Mouse (Mus musculus) adrenal gland, postnatal 14 days (tissue): ENCODE measurements at regions not wholly inside any gene's neighbourhood (a gene's known extent, or its start where the extent isn't known, plus 50 kb on each side); places are given as distances from the start of the nearest gene placed in this dataset.

Experiments
- DNase-seq: peaks from one replicate; pipeline ENCODE4 v3.0.0; 2021; ENCODE audit warnings: mixed read lengths

DNA sequence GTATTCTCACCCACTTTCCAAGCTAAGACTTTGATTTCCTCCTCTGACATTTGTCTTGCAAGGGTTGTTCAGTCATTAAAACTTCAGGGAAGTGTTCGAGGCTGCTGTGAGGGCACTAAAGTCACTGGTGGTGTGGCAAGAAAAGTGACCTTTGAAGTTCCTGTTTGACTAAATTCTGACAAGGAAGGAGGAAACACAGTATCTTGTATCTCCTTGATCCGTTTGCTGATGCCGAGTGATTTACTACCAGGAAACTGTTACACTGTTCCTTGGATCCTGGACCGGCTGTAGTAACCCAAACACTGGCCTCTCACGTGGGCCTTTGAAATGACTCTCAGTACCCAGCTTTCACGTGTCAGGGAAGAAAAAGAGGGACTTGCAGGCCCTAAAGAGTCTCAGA, 53.5 kb upstream of the Ralgapa2 start:
- DNase-seq: no peak

DNA sequence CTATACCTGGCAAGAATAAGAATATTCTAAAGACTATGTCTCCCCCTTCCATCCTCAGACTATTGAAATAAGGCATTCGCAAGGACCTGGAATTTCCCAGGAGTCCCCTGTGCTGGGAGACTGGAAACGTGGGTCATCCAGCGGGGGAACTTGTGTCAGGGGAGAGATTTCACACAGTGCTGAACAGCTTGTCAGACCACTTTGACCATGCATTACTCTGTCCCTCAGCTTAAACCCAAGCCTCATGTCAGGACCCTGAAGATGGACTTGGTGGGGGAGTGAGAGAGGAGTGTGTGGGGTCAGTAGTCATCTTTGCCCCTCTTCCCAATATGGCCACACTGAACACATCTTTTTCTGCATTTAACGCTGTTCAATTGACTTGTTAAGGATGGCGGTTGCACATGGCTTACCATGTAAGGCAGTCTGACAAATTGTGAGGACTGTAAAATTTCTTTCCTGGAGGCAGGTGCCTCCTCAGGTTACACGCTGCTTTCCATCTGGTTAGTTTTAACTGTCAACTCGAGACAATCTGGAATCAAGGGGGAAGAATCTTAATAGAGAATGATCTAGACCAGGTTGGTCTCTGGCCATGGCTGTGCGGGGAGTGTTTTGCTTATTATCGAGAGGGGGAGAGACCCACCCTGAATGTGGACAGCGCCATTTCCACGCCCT, 56.2 kb upstream of the Ralgapa2 start:
- DNase-seq: no peak

DNA sequence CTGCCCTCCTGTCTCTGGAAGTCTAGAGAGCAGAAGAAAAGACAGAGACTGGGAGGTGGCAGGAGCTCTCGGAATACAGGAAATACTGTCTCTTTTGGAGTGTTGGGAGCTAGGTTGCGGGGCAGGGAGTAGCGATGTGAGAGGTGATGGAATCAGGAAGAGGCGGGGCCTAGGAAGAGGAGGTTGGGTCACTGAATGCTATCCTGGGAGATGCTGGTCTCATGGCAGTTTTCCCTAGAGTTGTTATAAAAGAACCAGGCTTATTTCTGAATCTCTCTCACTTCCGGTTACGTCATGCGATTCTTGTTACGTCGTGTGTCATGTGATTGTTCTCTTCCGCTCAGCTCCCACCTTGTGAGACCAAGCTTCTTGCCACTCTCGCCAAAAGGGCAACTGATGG, 58.9 kb upstream of the Ralgapa2 start:
- no peak for DNase-seq

GRCm38 (mm10) chr2:146571857-146572256, 59.7 kb upstream of the Ralgapa2 start:
- DNase-seq: no peak

GRCm38 (mm10) chr2:146575610-146576297, 63.6 kb upstream of the Ralgapa2 start:
- DNase-seq: peak; percentile 37

GRCm38 (mm10) chr2:146576298-146576905, 64.3 kb upstream of the Ralgapa2 start:
- no peak for DNase-seq

DNA sequence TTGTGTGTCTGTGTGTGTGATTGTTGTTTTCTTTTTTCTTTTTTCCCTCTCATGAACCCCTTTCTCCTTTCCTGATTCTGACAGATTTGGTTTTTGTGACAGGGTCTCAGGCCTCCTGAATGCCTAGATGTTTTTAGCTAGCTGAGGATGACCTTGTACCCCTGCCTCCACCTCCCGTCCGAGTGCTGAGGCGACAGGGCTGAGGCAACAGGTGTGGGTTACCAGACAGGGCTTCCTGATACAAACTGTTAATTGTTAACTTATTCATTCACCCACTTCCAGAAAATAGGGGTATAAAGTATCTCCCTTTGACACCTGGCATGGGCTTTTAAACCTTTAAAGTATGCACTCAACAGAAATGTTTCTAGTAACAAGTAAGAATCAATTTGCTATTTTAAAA, 65.0 kb upstream of the Ralgapa2 start:
- DNase-seq: no peak

GRCm38 (mm10) chr2:146581220-146581619, 69.1 kb upstream of the Ralgapa2 start:
- no peak for DNase-seq

- no peak for DNase-seq
Measured at GRCm38 (mm10) chr2:146583807-146584388, 71.8 kb upstream of the Ralgapa2 start.

- DNase-seq: peak; percentile 7
Measured at GRCm38 (mm10) chr2:146586381-146586780, 74.2 kb upstream of the Ralgapa2 start.

- no peak for DNase-seq
Measured at GRCm38 (mm10) chr2:146586981-146587380, 74.8 kb upstream of the Ralgapa2 start.

DNA sequence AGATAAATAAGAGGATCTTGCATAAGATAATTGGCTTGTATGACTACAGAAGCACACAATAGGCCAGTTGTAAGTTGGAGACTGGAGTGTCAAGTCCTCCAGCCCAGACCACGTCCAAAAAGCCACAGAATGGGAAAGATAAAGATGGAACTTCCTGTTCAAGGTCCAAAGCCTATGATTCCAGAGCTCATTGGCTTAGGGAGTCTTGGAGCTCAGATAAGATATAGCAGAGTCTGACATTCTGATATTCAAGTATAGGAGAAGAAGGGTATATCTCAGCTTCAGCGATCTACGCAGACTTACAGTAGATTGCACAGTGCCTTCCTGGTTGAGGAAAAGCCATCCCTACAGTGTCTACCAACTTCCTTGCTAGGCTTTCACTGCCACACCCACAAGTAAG, 77.7 kb upstream of the Ralgapa2 start:
- no peak for DNase-seq

DNA sequence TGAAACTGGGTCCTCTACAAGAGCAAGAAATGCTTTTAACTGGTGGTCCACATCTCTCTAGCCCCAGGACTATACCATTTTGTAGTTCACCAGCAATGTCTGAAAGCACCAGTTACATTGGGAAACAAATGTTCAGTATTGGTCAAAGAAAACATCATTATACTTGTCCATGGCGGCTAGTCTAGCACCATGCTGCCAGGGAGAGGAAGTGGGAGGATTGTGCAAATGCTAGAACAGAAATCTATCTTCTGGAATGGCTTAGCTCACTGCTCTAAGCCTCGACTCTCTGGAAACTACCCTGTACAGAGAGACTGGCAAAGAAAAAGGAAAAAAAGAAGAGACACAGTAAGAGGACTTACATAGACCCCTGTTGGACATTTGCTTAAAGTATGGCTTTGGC, 81.1 kb upstream of the Ralgapa2 start:
- DNase-seq: no peak

GRCm38 (mm10) chr2:146594212-146594611, 82.1 kb upstream of the Ralgapa2 start:
- DNase-seq: no peak

GRCm38 (mm10) chr2:146595673-146596072, 83.5 kb upstream of the Ralgapa2 start:
- DNase-seq: no peak

DNA sequence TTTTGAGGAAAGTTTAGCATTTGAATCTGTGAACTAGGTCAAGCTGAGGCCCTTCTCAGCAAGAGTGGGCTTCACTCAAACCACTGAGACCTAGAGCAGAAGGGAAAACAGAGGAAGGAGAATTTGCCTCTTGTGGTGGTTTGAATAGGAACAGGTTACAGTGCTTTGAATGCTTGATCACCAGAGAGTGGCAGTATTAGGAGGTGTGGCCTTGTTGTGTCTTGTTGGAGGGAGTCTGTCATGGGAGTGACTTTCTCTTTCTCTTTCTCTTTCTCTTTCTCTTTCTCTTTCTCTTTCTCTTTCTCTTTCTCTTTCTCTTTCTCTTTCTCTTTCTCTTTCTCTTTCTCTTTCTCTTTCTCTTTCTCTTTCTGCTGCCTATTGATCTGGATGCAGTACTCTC, 94.0 kb upstream of the Ralgapa2 start:
- no peak for DNase-seq

- no peak for DNase-seq
Measured at GRCm38 (mm10) chr2:146610896-146611295, 98.8 kb upstream of the Ralgapa2 start.

GRCm38 (mm10) chr2:146611886-146612521, 99.9 kb upstream of the Ralgapa2 start:
- peak; percentile 78 for DNase-seq

DNA sequence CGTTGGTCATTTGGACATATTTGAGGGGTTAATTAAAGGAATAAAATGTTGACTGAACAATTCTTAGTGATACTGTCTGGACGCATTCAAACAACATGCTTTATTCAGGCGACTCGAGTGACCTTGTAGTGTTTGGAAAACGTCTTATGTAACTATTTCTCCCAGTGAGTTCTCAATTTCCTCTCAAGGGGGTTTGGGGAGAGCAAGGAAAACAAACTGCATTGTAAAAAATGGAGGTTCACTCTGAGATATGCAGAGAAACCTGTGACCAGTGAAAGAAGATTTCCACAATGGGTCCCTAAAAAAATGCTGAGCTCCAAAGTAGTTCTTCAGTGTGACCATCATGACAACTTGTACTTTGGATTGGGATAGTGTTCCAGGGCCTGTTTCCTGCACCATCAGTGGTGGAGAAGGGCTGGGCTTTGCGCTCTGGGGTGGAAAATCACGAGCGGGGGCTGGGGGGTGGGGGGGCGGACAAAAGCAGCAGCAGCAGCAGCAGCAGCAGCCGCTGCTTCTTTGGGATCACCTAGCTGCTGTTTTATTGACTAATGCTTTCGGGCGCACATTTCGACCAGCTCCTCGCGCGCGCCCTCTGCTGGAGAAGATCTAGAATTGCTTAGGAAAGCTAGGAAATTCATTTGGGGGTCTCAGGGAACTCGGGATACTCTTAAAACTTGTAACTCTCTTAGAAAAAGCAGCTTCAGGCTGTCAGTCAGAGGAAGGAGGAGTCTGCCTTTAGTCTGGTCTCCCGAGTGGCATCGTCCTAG, 100.6 kb upstream of the Ralgapa2 start:
- DNase-seq: peak; percentile 77

DNA sequence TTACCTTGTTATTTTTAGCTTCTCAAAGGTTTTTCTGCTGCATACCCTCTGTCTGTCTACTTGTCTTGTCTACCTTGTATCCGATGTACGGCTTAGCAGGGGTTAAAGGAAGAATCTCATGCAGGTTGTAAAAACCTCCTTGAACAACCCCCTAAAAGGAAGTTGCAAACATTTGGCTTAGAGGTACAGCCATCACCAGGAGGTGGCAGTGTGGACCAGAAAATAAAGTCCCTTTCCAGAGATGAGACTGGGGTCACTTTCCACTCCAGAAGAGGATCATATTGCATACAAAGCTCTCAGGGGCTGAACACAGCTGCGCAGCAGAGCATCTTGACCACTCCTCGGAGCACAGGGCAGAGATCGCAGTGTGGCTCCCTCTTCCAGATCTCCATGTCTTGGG, 109.0 kb upstream of the Ralgapa2 start:
- peak; percentile 50 for DNase-seq

- no peak for DNase-seq
Measured at GRCm38 (mm10) chr2:146623052-146623451, 110.9 kb upstream of the Ralgapa2 start.

DNA sequence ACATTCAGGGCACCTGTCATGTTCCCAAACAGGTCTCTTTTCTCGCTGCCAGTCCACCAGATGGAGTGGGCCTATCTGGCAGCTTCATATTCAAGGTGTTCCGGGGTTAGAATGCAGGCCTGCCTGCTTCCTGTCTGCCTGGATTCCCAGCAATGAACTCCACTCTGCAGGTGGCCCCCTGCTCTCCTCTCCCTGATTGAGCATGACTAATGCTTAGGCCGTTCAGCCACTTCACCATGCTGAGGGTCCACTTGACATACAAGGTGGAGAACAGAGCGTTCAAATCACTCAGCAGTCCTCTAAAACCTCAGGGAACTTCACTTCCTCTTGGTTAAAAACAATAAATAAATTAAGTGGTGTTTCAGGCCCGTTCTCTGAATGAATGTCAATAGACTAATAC, 112.1 kb upstream of the Ralgapa2 start:
- no peak for DNase-seq
